Mouse (Mus musculus): Measurements from ENCODE around the gene Tmem116. TPM values are rescaled to one million over a fixed set of nuclear protein-coding genes. Genes with fewer than 3 reads are reported as not detected.

The Tmem116 gene
- polyA plus RNA-seq, 1 experiment from 2014 or later: 4.5 TPM

DNA sequence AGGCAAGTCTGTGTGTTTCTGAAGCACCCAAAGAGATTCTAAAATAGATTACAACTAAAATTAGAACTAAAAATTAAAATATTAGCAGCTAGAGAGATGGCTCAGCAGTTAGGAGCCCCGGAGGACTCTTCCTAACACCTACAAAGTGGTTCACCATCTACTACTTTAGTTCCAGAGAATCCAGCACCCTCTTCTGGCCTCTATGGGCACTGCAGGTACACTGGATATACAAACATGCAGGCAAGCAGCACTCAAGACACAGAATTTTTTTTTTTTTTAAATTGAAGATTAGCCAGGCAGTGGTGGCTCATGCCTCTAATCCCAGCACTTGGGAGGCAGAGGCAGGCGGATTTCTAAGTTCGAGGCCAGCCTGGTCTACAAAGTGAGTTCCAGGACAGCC, 8.1 kb upstream of the Tmem116 start:
- no peak overlapping the region for H3K9ac ChIP-seq (ENCODE audit: low read length)
- H3K36me3 ChIP-seq (ENCODE audit: control insufficient read depth, insufficient read depth): peaks cover 52% of the 10 kb centered on the region
- ATAC-seq (replicated peaks; ENCODE audit: extremely low read depth, insufficient read depth, low FRiP score): no peak
- H3K27ac ChIP-seq (ENCODE audit: low read length): no peak overlapping the region
- H3K27me3 ChIP-seq (ENCODE audit: control insufficient read depth, insufficient read depth, low read length): no peaks in the 10 kb centered on the region
- WGBS: 89% methylated on average over 3 of the region's 3 CpGs
- no peak overlapping the region for H3K4me2 ChIP-seq (ENCODE audit: low read depth, low read length)
- H3K4me3 ChIP-seq (ENCODE audit: low read length): no peak overlapping the region
- no peaks in the 10 kb centered on the region for H3K9me3 ChIP-seq (replicated peaks; ENCODE audit: control insufficient read depth, low read length)
- H3K4me1 ChIP-seq (ENCODE audit: control insufficient read depth, insufficient read depth, low read length): no peaks in the 10 kb centered on the region

DNA sequence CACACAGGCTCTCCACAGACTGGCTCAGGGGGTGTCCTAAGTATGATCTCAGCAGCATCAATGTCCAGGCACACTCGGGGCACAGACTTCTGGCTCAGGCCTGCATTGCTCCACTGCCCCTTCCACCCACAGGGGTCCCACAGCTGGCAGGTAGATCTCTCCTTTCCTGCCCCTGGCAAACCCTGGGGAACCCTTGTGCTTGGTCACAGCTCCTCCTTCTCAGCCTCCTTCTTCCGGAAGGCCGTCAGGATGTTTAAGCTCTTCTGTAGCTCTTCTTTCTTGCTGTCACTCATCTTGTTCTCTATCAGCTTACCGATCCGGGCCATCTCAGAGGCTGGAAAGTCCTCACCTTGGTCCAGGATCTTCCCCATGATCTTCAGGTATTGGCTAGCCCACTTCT, 6.8 kb upstream of the Tmem116 start:
- Histone ChIP-seq H3K4me2 (ENCODE audit: low read depth, low read length) (no peak overlapping the region), H3K4me3 (ENCODE audit: low read length) (no peak overlapping the region), H3K9ac (ENCODE audit: low read length) (no peak overlapping the region), H3K9me3 (replicated peaks; ENCODE audit: control insufficient read depth, low read length) (no peaks in the 10 kb centered on the region), H3K27me3 (ENCODE audit: control insufficient read depth, insufficient read depth, low read length) (no peaks in the 10 kb centered on the region), H3K27ac (ENCODE audit: low read length) (no peak overlapping the region), H3K36me3 (ENCODE audit: control insufficient read depth, insufficient read depth) (peaks cover 50% of the 10 kb centered on the region), H3K4me1 (ENCODE audit: control insufficient read depth, insufficient read depth, low read length) (no peaks in the 10 kb centered on the region)
- 81% methylated on average over 5 of the region's 5 CpGs for WGBS
- ATAC-seq (replicated peaks; ENCODE audit: extremely low read depth, insufficient read depth, low FRiP score): no peak

DNA sequence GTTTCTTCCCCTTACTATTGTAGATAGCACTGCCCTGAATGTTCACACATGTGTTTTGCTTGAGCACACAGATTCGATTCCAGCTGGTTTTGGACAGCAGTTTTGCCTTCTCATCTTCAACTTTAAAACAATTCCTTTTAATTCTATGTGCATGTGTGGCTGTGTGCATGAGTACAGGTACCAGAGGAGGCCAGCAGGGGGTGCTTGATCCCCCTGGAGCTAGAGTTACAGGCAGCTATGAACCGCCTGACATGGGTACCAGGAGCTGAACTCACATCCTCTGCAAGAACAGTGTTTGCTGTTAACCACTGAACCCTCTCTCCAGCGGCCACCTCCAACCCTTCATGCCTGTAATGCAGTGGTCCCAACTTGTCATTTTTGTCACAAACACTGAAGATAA, 3.2 kb upstream of the Tmem116 start:
- H3K4me3 ChIP-seq (ENCODE audit: low read length): no peak overlapping the region
- no peak overlapping the region for H3K4me2 ChIP-seq (ENCODE audit: low read depth, low read length)
- H3K4me1 ChIP-seq (ENCODE audit: control insufficient read depth, insufficient read depth, low read length): peaks cover 10% of the 10 kb centered on the region
- no peak for ATAC-seq (replicated peaks; ENCODE audit: extremely low read depth, insufficient read depth, low FRiP score)
- no peak overlapping the region for H3K27ac ChIP-seq (ENCODE audit: low read length)
- H3K9me3 ChIP-seq (replicated peaks; ENCODE audit: control insufficient read depth, low read length): no peaks in the 10 kb centered on the region
- no peak overlapping the region for H3K9ac ChIP-seq (ENCODE audit: low read length)
- 96% methylated on average over 3 of the region's 3 CpGs for WGBS
- peaks cover 35% of the 10 kb centered on the region for H3K36me3 ChIP-seq (ENCODE audit: control insufficient read depth, insufficient read depth)
- no peaks in the 10 kb centered on the region for H3K27me3 ChIP-seq (ENCODE audit: control insufficient read depth, insufficient read depth, low read length)

DNA sequence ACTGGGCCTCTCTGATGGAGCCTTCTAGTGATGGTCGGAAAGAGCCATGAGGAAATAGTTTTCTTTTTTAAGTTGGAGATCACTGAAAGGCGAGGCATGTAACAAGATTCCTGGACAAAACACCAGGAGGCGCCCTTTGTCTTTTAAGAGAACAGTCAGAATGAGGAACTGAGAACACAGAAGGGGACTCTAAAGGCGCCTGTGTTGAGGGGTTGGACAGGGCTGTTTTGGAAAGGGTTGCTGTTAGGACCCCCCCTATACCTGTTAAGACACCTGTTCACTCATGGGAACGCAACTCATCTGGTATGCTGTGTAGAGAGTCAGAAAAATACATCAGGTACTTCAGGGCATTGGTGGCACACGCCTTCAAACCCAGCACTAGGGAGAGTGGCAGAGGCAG, 1.7 kb upstream of the Tmem116 start:
- no peak overlapping the region for H3K27ac ChIP-seq (ENCODE audit: low read length)
- no peak for ATAC-seq (replicated peaks; ENCODE audit: extremely low read depth, insufficient read depth, low FRiP score)
- no peak overlapping the region for H3K4me2 ChIP-seq (ENCODE audit: low read depth, low read length)
- H3K27me3 ChIP-seq (ENCODE audit: control insufficient read depth, insufficient read depth, low read length): no peaks in the 10 kb centered on the region
- no peak overlapping the region for H3K4me3 ChIP-seq (ENCODE audit: low read length)
- no peaks in the 10 kb centered on the region for H3K9me3 ChIP-seq (replicated peaks; ENCODE audit: control insufficient read depth, low read length)
- H3K36me3 ChIP-seq (ENCODE audit: control insufficient read depth, insufficient read depth): peaks cover 24% of the 10 kb centered on the region
- no peak overlapping the region for H3K9ac ChIP-seq (ENCODE audit: low read length)
- 69% methylated on average over 6 of the region's 6 CpGs for WGBS
- H3K4me1 ChIP-seq (ENCODE audit: control insufficient read depth, insufficient read depth, low read length): peaks cover 24% of the 10 kb centered on the region

DNA sequence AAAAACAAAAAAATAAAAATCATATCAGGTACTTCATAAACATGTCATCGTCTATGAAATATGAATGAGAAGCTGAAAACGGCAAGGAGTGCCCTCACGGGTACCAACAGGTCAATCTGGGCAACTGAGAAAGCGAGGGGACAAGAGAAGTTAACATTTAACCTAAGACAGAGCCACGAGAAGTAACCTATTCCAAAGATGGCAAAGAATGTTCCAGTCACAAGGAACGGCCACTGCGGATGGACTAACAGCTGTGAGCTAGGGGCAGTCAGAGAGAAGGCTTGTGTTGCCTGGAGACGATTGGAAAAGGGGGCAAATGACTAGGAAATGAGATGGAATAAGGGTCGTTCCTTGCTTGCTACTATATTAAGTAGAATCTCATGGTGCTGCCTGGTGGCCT, 1.2 kb upstream of the Tmem116 start:
- 83% methylated on average over 9 of the region's 9 CpGs for WGBS
- no peaks in the 10 kb centered on the region for H3K9me3 ChIP-seq (replicated peaks; ENCODE audit: control insufficient read depth, low read length)
- H3K36me3 ChIP-seq (ENCODE audit: control insufficient read depth, insufficient read depth): peaks cover 19% of the 10 kb centered on the region
- ATAC-seq (replicated peaks; ENCODE audit: extremely low read depth, insufficient read depth, low FRiP score): no peak
- H3K27me3 ChIP-seq (ENCODE audit: control insufficient read depth, insufficient read depth, low read length): no peaks in the 10 kb centered on the region
- peaks cover 24% of the 10 kb centered on the region for H3K4me1 ChIP-seq (ENCODE audit: control insufficient read depth, insufficient read depth, low read length)
- no peak overlapping the region for H3K4me2 ChIP-seq (ENCODE audit: low read depth, low read length)
- no peak overlapping the region for H3K9ac ChIP-seq (ENCODE audit: low read length)
- no peak overlapping the region for H3K27ac ChIP-seq (ENCODE audit: low read length)
- no peak overlapping the region for H3K4me3 ChIP-seq (ENCODE audit: low read length)

DNA sequence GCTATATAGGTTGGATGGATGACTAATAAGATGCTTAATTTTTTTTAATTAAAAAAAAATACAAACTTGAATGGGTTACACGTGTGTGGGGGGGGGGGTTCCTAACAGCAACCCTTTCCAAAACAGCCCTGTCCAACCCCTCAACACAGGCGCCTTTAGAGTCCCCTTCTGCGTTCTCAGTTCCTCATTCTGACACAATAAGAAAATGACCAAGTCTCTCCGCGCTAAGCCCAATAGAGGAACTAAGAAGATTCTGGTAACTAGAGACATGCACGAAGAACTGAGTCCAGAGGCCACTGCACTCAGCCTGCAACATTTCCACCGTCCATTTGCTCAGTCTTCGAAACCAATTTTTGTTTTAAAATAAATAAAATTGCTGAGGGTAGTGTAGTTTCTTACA, 490 bp upstream of the Tmem116 start:
- Histone ChIP-seq H3K27ac (ENCODE audit: low read length) (no peak overlapping the region; the same call in 1 of the 2 replicates), H3K9ac (ENCODE audit: low read length) (peak overlapping the region; percentile 84), H3K4me1 (ENCODE audit: control insufficient read depth, insufficient read depth, low read length) (peaks cover 29% of the 10 kb centered on the region), H3K4me3 (ENCODE audit: low read length) (peak overlapping the region; percentile 68), H3K36me3 (ENCODE audit: control insufficient read depth, insufficient read depth) (peaks cover 17% of the 10 kb centered on the region), H3K27me3 (ENCODE audit: control insufficient read depth, insufficient read depth, low read length) (no peaks in the 10 kb centered on the region), H3K9me3 (replicated peaks; ENCODE audit: control insufficient read depth, low read length) (no peaks in the 10 kb centered on the region), H3K4me2 (ENCODE audit: low read depth, low read length) (peak overlapping the region; percentile 74)
- WGBS: 14% methylated on average over 8 of the region's 8 CpGs
- no peak for ATAC-seq (replicated peaks; ENCODE audit: extremely low read depth, insufficient read depth, low FRiP score)

DNA sequence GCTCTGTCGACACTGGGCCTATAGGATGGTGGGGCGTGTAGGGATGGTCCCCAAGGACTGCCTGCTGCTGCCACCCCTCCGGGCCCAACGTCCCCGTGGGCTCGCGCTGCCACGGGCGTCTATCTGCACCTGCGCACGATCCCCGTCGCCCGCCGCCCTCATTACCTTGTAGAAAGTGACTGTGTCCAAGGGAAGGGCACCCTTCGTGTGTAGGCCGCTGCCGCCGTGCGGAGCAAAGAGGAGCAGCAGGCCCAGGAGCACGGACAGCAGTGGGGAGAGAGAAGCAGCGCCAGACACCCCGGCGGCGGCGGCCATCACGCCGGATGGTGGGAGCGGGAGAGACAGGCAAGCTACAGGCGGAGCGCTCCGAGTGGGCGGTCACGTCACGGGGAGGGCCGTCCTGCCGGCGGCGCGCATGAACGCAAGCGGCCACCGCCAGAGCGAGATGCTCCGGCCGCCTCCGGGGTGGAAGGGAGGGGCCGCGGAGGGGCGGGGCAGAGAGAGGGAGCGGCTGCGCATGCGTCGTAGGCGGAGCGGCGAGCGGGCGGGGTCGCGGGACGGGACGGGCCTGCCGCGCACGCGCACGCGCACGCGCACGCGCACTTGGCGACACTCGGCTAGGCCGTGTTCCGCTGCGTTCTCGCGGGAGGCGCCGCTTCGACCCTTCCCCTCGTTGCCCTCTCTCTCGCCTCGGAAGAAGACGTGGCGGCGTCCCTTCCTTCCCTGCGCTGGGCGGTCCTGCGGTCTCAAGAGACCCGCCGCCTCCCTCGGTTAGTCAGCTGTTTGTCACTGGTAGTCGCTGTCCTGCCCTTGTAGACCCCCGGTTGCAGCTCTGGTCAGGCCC, 555 bp downstream of the Tmem116 start, which contains the start of gene Erp29:
Erp29 (minus strand) TSS at position 481 of the 844 bp plus-strand sequence.
- Histone ChIP-seq H3K9me3 (replicated peaks; ENCODE audit: control insufficient read depth, low read length) (no peaks in the 10 kb centered on the region), H3K36me3 (ENCODE audit: control insufficient read depth, insufficient read depth) (peaks cover 10% of the 10 kb centered on the region), H3K9ac (ENCODE audit: low read length) (peak within 1 kb of the TSS; percentile 96), H3K4me1 (ENCODE audit: control insufficient read depth, insufficient read depth, low read length) (peaks cover 29% of the 10 kb centered on the region), H3K27ac (ENCODE audit: low read length) (peak within 1 kb of the TSS; percentile 98), H3K4me2 (ENCODE audit: low read depth, low read length) (peak within 1 kb of the TSS; percentile 74), H3K27me3 (ENCODE audit: control insufficient read depth, insufficient read depth, low read length) (no peaks in the 10 kb centered on the region), H3K4me3 (ENCODE audit: low read length) (peak within 1 kb of the TSS; percentile 68)
- under 1% methylated on average over 88 of the region's 97 CpGs for WGBS
- ATAC-seq (replicated peaks; ENCODE audit: extremely low read depth, insufficient read depth, low FRiP score): peak; percentile 94

DNA sequence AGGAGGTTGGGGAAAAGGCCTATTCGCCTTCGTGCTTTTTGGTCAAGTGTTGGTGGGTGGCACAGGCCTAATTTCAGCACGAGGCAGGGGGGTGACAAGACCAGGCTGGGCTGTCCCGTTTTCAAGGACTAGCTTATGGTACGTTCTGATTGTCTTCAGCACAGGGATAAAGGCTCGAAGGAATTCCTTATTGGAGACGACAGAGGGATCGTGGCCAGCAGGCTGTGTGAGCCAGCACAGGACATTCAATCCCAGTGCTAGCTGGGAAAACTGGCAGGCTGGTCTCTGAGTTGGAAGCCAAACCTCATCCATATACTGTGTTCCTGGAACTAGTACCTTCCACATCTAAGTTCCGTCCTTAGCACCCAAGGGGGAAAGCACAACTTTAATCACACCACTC, 1.2 kb downstream of the Tmem116 start:
- Histone ChIP-seq H3K9me3 (replicated peaks; ENCODE audit: control insufficient read depth, low read length) (no peaks in the 10 kb centered on the region), H3K9ac (ENCODE audit: low read length) (peak overlapping the region; percentile 96), H3K4me1 (ENCODE audit: control insufficient read depth, insufficient read depth, low read length) (peaks cover 29% of the 10 kb centered on the region), H3K27ac (ENCODE audit: low read length) (peak overlapping the region; percentile 98), H3K27me3 (ENCODE audit: control insufficient read depth, insufficient read depth, low read length) (no peaks in the 10 kb centered on the region), H3K36me3 (ENCODE audit: control insufficient read depth, insufficient read depth) (peaks cover 10% of the 10 kb centered on the region), H3K4me3 (ENCODE audit: low read length) (peak overlapping the region; percentile 68), H3K4me2 (ENCODE audit: low read depth, low read length) (peak overlapping the region; percentile 68)
- 6% methylated on average over 9 of the region's 9 CpGs for WGBS
- ATAC-seq (replicated peaks; ENCODE audit: extremely low read depth, insufficient read depth, low FRiP score): 0 out of 2 replicates have a peak, but pooled peaks have one; percentile 0

DNA sequence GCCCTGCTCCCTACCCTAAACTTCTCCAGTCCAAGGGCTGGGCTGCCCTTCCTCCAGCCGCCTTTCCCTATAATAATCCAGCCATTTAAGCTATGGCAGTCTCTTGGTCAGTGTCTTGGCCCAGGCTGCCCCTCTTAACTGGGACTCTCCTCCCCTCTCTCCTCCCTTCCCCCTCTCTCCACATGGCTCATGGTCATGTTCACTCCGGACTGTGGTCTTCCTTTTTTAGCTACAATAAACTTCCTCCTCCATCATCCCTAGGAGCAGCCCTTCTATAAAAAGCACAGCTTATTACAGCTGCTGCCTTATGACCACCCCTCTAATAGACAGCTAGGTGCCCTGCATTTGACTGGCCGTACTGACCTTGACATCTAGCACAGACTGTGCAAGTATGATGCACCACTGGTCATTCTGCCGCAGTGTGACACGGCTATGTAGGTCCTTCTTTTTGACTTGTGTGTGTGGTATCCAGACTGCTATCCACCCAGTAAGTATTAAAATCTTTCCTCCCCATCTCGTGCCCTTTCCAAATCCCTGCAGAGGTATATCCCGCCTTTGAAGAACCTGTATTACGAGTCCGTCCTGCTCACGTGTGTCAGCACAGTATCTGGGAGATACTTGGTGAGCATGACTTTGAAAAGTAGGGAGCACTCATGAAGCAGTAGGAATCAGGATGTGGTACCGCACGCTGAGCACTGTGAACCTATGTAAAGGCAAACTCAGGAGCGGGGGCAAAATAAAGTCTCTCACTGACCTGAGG, 2.2 kb downstream of the Tmem116 start:
- no peaks in the 10 kb centered on the region for H3K27me3 ChIP-seq (ENCODE audit: control insufficient read depth, insufficient read depth, low read length)
- H3K9me3 ChIP-seq (replicated peaks; ENCODE audit: control insufficient read depth, low read length): no peaks in the 10 kb centered on the region
- H3K4me3 ChIP-seq (ENCODE audit: low read length): no peak overlapping the region
- H3K4me1 ChIP-seq (ENCODE audit: control insufficient read depth, insufficient read depth, low read length): peaks cover 29% of the 10 kb centered on the region
- ATAC-seq (replicated peaks; ENCODE audit: extremely low read depth, insufficient read depth, low FRiP score): peak; percentile 12
- peak overlapping the region; percentile 30 for H3K9ac ChIP-seq (ENCODE audit: low read length)
- peak overlapping the region; percentile 98 for H3K27ac ChIP-seq (ENCODE audit: low read length)
- H3K36me3 ChIP-seq (ENCODE audit: control insufficient read depth, insufficient read depth): peaks cover 2% of the 10 kb centered on the region
- peak overlapping the region; percentile 68 for H3K4me2 ChIP-seq (ENCODE audit: low read depth, low read length)
- WGBS: 64% methylated on average over 13 of the region's 13 CpGs

All from heart, embryonic 16.5 days (tissue).